Mouse (Mus musculus) ES-E14 (cell line): ENCODE results near the gene Trp53i11. TPM values are rescaled to one million over a fixed set of nuclear protein-coding genes. Genes with fewer than 3 reads are reported as not detected.

Source experiments
- DNase-seq: peaks from one replicate; pipeline ENCODE4 v3.0.0-alpha.2; 2013; ENCODE audit warnings: low read depth, low spot score
- H3K27ac ChIP-seq: 2 replicates; pipeline ENCODE4 v1.5.1; 2012; ENCODE audit warnings: low read depth, mild to moderate bottlenecking, low read length, moderate library complexity, mixed read lengths; ENCODE audit not compliant: poor library complexity, insufficient read depth, severe bottlenecking
- H3K36me3 ChIP-seq: 2 replicates; pipeline ENCODE4 v1.6.1; 2012; ENCODE audit warnings: mild to moderate bottlenecking, low read length, moderate library complexity, mixed read lengths; ENCODE audit not compliant: control insufficient read depth, poor library complexity, insufficient read depth, severe bottlenecking
- H3K4me1 ChIP-seq, 2 experiments: fragments of 150-350 bp in 1 of 2; sonication (generic) in 1 of 2; 2 replicates each; pipeline ENCODE4 v1.6.1; 2012; ENCODE audit warnings: low read length in 2 of 2, mild to moderate bottlenecking in 1 of 2, mixed read lengths in 1 of 2; ENCODE audit not compliant: control insufficient read depth in 2 of 2, insufficient read depth in 2 of 2, poor library complexity in 1 of 2
- H3K4me3 ChIP-seq, 2 experiments: fragments of 150-350 bp in 1 of 2; sonication (generic) in 1 of 2; 2 replicates each; pipeline ENCODE4 v1.5.1; 2012; ENCODE audit warnings: low read length in 2 of 2, low read depth in 1 of 2, mild to moderate bottlenecking in 1 of 2, mixed read lengths in 1 of 2; ENCODE audit not compliant: insufficient read depth in 1 of 2, poor library complexity in 1 of 2, severe bottlenecking in 1 of 2
- H3K9ac ChIP-seq: 2 replicates; pipeline ENCODE4 v1.6.1; 2012; ENCODE audit warnings: low read depth, mild to moderate bottlenecking, low read length, mixed read lengths; ENCODE audit not compliant: poor library complexity, insufficient read depth, severe bottlenecking
- H3K9me3 ChIP-seq: fragments of 150-350 bp; sonication (generic); 2 replicates; pipeline ENCODE4 v1.6.1; 2012; ENCODE audit warnings: low read depth, mild to moderate bottlenecking, low read length; ENCODE audit not compliant: control insufficient read depth, insufficient read depth
- CHD2 ChIP-seq: IDR thresholded peaks from 2 replicates; pipeline ENCODE4 v1.6.1; 2014; ENCODE audit warnings: mild to moderate bottlenecking, low read depth, low read length, inconsistent platforms
- HCFC1 ChIP-seq: IDR thresholded peaks from 2 replicates; pipeline ENCODE4 v1.6.1; 2012; ENCODE audit warnings: low read length, inconsistent platforms, borderline replicate concordance; ENCODE audit not compliant: insufficient read depth
- MAFK ChIP-seq: IDR thresholded peaks from 2 replicates; pipeline ENCODE4 v1.6.1; 2014; ENCODE audit warnings: mild to moderate bottlenecking, low read depth, low read length, inconsistent platforms; ENCODE audit not compliant: insufficient read depth
- ZC3H11A ChIP-seq: IDR thresholded peaks from 2 replicates; pipeline ENCODE4 v1.6.1; 2012; ENCODE audit warnings: low read depth, mild to moderate bottlenecking, inconsistent platforms, low read length, borderline replicate concordance
- ZNF384 ChIP-seq: IDR thresholded peaks from 2 replicates; pipeline ENCODE4 v1.6.1; 2012; ENCODE audit warnings: low read depth, low read length, inconsistent platforms
- in situ Hi-C, 2 experiments: fragments of 600-800 bp; cut with MboI; formaldehyde crosslinking; loops; one replicate each; pipeline ENCODE4 v1.15.1; 2025; ENCODE audit warnings: low sequenced_read_pairs in 2 of 2, inconsistent platforms in 1 of 2; ENCODE audit not compliant: unreplicated experiment in 2 of 2
- total RNA-seq: library from RNA; depleted of rRNA; stranded (reverse); fragments of 300-350 nt; gene quantifications from 2 replicates; pipeline ENCODE4 v1.2.3, GENCODE M21; 2012

The Trp53i11 gene
- total RNA-seq, 1 experiment = 21.7 TPM

DNA sequence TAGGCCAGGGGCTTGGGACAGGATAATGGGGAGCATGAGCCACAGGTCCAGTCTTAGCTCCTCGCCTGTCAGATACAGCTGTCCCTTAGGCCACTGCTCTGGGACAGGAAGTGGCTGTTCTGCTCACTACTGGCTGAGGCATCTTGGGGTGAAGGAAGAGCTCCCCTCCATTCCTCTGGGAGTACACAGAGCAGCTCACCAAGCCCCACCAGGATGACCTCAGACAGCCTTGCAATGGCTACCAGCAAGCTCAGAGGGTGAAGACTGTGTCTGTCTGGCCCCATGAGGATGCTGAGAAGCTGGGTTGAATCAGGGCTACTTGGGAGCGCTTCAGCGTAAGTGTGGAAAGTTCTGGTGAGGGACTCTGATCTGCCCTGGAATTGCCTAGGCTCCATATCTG, 14.6 kb downstream of the Trp53i11 start:
- in situ Hi-C loops = no loop called here
- DNase-seq = no peak
- Histone ChIP-seq H3K9me3 (no peaks in the 10 kb centered on the region), H3K4me3 (no peak overlapping the region), H3K36me3 (no peaks in the 10 kb centered on the region), H3K27ac (no peak overlapping the region), H3K9ac (no peak overlapping the region), H3K4me1 (peaks cover 0 to 3% of the 10 kb centered on the region in 2 experiments; a peak in 1 of 4 replicates)
- TF ChIP-seq ZC3H11A (no peak), ZNF384 (no peak), HCFC1 (no peak), MAFK (no peak), CHD2 (no peak)

DNA sequence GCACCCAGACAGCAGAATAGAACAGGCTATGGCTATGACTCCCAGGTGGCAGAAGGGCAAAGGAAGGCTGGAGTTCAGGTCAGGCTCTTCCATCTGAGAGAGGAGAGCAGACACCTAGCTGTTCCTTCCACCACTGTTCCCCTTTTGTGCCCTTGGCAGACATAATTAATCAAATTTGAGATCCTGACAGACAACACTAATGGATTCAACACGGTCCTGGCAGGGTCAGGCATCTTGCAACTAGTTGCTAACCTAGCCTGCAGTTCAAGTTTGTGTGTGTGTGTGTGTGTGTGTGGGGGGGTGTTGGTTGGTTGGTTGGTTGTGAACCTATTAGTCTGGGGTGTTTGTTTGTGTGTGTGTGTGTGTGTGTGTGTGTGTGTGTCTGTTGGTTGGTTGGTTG, 15.4 kb downstream of the Trp53i11 start:
- DNase-seq = no peak
- Histone ChIP-seq H3K9me3 (no peaks in the 10 kb centered on the region), H3K36me3 (no peaks in the 10 kb centered on the region), H3K4me3 (no peak overlapping the region), H3K9ac (no peak overlapping the region), H3K4me1 (peaks cover 0 to 3% of the 10 kb centered on the region in 2 experiments; a peak in 1 of 4 replicates), H3K27ac (no peak overlapping the region)
- TF ChIP-seq HCFC1 (no peak), ZNF384 (no peak), CHD2 (no peak), ZC3H11A (no peak), MAFK (no peak)
- in situ Hi-C loops = no loop called here

DNA sequence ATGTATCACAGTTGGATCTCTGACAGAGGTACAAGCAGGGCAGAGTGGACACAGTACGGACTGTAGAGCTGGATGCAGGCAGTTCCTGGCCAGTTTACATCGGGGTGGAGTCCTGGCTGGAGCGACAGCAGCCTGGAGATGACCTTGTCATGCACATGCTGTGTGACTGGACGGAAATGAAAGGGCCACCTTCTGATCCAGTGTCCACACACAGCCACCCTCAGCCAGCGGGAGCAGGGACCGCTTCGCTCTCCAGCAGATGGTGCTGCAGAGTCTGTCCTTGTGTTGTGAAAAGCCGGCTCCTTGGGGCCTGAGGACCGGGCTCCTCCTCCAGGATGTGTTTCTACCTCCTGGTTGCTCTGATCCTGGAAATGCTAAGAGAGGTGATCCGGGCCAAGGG, 16.3 kb downstream of the Trp53i11 start:
- DNase-seq = no peak
- H3K4me3 ChIP-seq = no peak overlapping the region
- H3K9me3 ChIP-seq = no peaks in the 10 kb centered on the region
- in situ Hi-C loops = no loop called here
- peaks cover 0 to 2% of the 10 kb centered on the region in 2 experiments; a peak in 1 of 4 replicates for H3K4me1 ChIP-seq
- TF ChIP-seq MAFK (no peak), ZC3H11A (no peak; the same call in 1 of the 2 replicates), CHD2 (no peak), HCFC1 (no peak), ZNF384 (no peak)
- no peaks in the 10 kb centered on the region for H3K36me3 ChIP-seq
- no peak overlapping the region for H3K27ac ChIP-seq
- H3K9ac ChIP-seq = no peak overlapping the region

DNA sequence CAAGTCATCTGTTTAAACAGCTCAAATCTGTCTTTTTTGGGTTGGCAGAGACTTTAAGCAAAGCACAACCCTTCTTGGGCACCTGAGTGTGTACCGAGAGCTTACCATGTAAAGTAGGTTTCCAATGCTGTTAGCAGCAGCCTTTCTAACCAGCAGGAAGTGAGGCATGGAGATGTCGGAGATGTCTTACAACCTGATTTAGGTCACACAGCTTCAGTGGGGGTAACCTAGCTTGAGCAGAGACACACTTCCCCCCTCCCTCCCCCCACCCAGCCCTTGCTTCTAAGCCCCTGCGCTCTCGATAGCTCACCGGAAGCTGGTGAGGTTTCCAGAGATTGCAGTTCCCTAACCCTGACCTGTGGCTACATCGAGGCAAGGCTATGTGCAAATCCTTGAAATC, 17.2 kb downstream of the Trp53i11 start:
- Histone ChIP-seq H3K4me1 (no peaks in the 10 kb centered on the region), H3K9me3 (no peaks in the 10 kb centered on the region), H3K4me3 (no peak overlapping the region), H3K9ac (no peak overlapping the region), H3K27ac (no peak overlapping the region), H3K36me3 (no peaks in the 10 kb centered on the region)
- no peak for TF ChIP-seq CHD2
- TF ChIP-seq ZNF384 = no peak
- TF ChIP-seq ZC3H11A = no peak
- TF ChIP-seq HCFC1 = no peak
- no peak for TF ChIP-seq MAFK
- in situ Hi-C loops = no loop called here
- no peak for DNase-seq

DNA sequence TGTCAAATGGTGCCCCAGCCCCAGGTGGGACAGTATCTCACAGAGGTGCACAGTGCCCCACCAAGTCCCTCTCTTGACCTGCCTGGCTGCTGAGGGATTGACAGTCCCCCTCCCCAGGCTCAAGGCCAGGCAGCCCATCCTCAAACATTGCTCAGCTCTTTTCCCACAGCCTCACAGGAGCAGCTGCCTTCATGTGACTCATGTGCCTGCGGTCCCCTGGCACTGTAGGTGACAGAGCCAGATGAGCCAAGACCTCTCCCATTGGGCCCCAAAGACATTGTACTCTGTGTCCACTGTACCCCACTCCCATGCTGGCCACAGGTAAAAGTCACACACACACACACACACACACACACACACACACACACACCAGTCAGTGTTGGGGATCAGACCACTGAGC, 18.8 kb downstream of the Trp53i11 start:
- H3K4me1 ChIP-seq = no peaks in the 10 kb centered on the region
- TF ChIP-seq MAFK (no peak), HCFC1 (no peak), ZC3H11A (no peak), ZNF384 (no peak), CHD2 (no peak)
- H3K9ac ChIP-seq = no peak overlapping the region
- H3K9me3 ChIP-seq = no peaks in the 10 kb centered on the region
- H3K27ac ChIP-seq = no peak overlapping the region
- in situ Hi-C loops = no loop called here
- no peak for DNase-seq
- H3K36me3 ChIP-seq = no peaks in the 10 kb centered on the region
- no peak overlapping the region for H3K4me3 ChIP-seq
